9 mouse cellular contexts compared by ENCODE assay signal in the genomic region with DNA sequence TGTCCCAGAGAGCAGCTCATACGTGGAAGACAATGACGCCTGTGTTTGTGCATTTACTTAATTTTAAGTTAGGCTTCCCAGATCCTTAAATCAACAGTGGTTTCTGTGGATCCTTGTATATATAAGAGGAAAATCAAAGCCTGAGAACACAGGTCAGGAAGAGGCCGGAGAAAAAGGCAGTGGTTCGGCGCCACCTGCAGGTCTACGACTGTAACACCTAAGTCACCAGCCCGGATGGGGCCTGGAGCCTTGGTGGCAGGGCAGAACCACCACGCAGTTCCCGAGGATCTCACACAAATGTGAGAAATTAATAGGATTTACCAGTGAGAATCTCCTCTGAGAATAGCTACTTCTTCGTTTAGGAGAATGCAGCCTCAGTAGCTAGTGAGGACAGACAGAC.
DNase-seq lines count a peak whose midpoint lies in the region; ATAC-seq and TF ChIP-seq lines count a peak whose summit lies in the region.
"Had no signal": no experiment of that assay in that cellular context is flagged by ENCODE, and none has a peak within 500 bp of the region (broad histone marks: within the 10 kb centered on the region; RNA-seq: fewer than 3 reads in every experiment).

No protein-coding gene starts in this region.

- no peaks in the 10 kb centered on the region for H3K27me3 ChIP-seq in kidney, postnatal 0 days (ENCODE audit: insufficient read depth, low read length)
- no peaks in the 10 kb centered on the region for H3K27me3 ChIP-seq in kidney, embryonic 15.5 days
- no peaks in the 10 kb centered on the region for H3K27me3 ChIP-seq in MEL (ENCODE audit: control insufficient read depth in 1 of 2, insufficient read depth in 2 of 2, low read length in 2 of 2)
- no peaks in the 10 kb centered on the region for H3K27me3 ChIP-seq in forebrain, embryonic 14.5 days (replicated peaks; ENCODE audit: control insufficient read depth, insufficient read depth, low read length)
- no peaks in the 10 kb centered on the region for H3K27me3 ChIP-seq in liver, postnatal 0 days (ENCODE audit: insufficient read depth, low read length)
- H3K27me3 ChIP-seq: embryonic facial prominence, embryonic 12.5 days had no signal

- no peaks in the 10 kb centered on the region for H3K79me2 ChIP-seq in MEL (ENCODE audit: control insufficient read depth, insufficient read depth, low read length, poor library complexity)

- no peak for ATAC-seq in kidney, postnatal 0 days (replicated peaks; ENCODE audit: low FRiP score, low read depth)
- no peak for ATAC-seq in kidney, embryonic 15.5 days (replicated peaks; ENCODE audit: low FRiP score)
- ATAC-seq in forebrain, embryonic 14.5 days, result no peak
- ATAC-seq in liver, postnatal 0 days, result no peak
- ATAC-seq in megakaryocyte, adult 5-6 weeks (ENCODE audit: poor library complexity, severe bottlenecking), result no peak

- 21% methylated on average over 10 of the region's 10 CpGs for WGBS in kidney, postnatal 0 days
- 24% methylated on average over 10 of the region's 10 CpGs for WGBS in kidney, embryonic 15.5 days
- WGBS in forebrain, embryonic 14.5 days, result 18% methylated on average over 10 of the region's 10 CpGs
- 20% methylated on average over 10 of the region's 10 CpGs for WGBS in liver, postnatal 0 days (ENCODE audit: insufficient replicate concordance)

- H3K9me3 ChIP-seq in kidney, postnatal 0 days (replicated peaks; ENCODE audit: low read length), result no peaks in the 10 kb centered on the region
- H3K9me3 ChIP-seq in kidney, embryonic 15.5 days (replicated peaks), result no peaks in the 10 kb centered on the region
- no peaks in the 10 kb centered on the region for H3K9me3 ChIP-seq in MEL (replicated peaks; ENCODE audit: insufficient read depth, low read length)
- H3K9me3 ChIP-seq in forebrain, embryonic 14.5 days (replicated peaks; ENCODE audit: control insufficient read depth, low read length), result no peaks in the 10 kb centered on the region
- H3K9me3 ChIP-seq in liver, postnatal 0 days (ENCODE audit: low read length), result no peaks in the 10 kb centered on the region
- H3K9me3 ChIP-seq: embryonic facial prominence, embryonic 12.5 days had no signal

- H3K9ac ChIP-seq in kidney, postnatal 0 days (ENCODE audit: low read depth, low read length), result no peak overlapping the region
- H3K9ac ChIP-seq in kidney, embryonic 15.5 days, result no peak overlapping the region
- no peak overlapping the region for H3K9ac ChIP-seq in MEL (ENCODE audit: control insufficient read depth, low read depth, low read length, poor library complexity, severe bottlenecking)
- H3K9ac ChIP-seq in forebrain, embryonic 14.5 days (ENCODE audit: low read length), result no peak overlapping the region
- H3K9ac ChIP-seq in liver, postnatal 0 days (replicated peaks), result no peak overlapping the region
- H3K9ac ChIP-seq: embryonic facial prominence, embryonic 12.5 days had no signal

- TF ChIP-seq POLR2A in MEL (IDR thresholded peaks at IDR 0.05; ENCODE audit: control insufficient read depth in 1 of 2, insufficient read depth in 1 of 2, low read depth in 1 of 2, low read length in 2 of 2, poor library complexity in 1 of 2), result no peak

- no peak for TF ChIP-seq EP300 in MEL (IDR thresholded peaks at IDR 0.05; ENCODE audit: low read depth in 1 of 2, low read length in 2 of 2)
- TF ChIP-seq EP300 in liver, postnatal 0 days (IDR thresholded peaks at IDR 0.05; ENCODE audit: low read depth), result no peak

- peak; percentile 66 for TF ChIP-seq CTCF in kidney, postnatal 0 days (IDR thresholded peaks at IDR 0.05; ENCODE audit: low read depth)
- TF ChIP-seq CTCF in MEL (IDR thresholded peaks at IDR 0.05 in 2 of 3, conservative IDR thresholded peaks at IDR 0.05 in 1 of 3; ENCODE audit: control insufficient read depth in 1 of 3, insufficient read depth in 1 of 3, low read depth in 2 of 3, low read length in 3 of 3, poor library complexity in 1 of 3, severe bottlenecking in 1 of 3), result peak; percentile 4 to 35 (median 7); a peak in 3 of 6 replicates
- peak; percentile 51 for TF ChIP-seq CTCF in liver, postnatal 0 days (IDR thresholded peaks at IDR 0.05; ENCODE audit: low read depth)

- no peak overlapping the region for H3K27ac ChIP-seq in kidney, postnatal 0 days
- H3K27ac ChIP-seq in kidney, embryonic 15.5 days, result no peak overlapping the region
- H3K27ac ChIP-seq in MEL (ENCODE audit: control insufficient read depth, low read depth, low read length), result no peak overlapping the region
- H3K27ac ChIP-seq in forebrain, embryonic 14.5 days (ENCODE audit: low read depth, low read length), result no peak overlapping the region
- no peak overlapping the region for H3K27ac ChIP-seq in liver, postnatal 0 days (ENCODE audit: low read depth)
- H3K27ac ChIP-seq: embryonic facial prominence, embryonic 12.5 days had no signal

- no peak overlapping the region for H3K4me3 ChIP-seq in kidney, postnatal 0 days (replicated peaks; ENCODE audit: low read depth, low read length)
- no peak overlapping the region for H3K4me3 ChIP-seq in kidney, embryonic 15.5 days (replicated peaks)
- H3K4me3 ChIP-seq in MEL (ENCODE audit: control insufficient read depth in 1 of 2, insufficient read depth in 1 of 2, low read depth in 2 of 2, low read length in 2 of 2), result no peak overlapping the region
- H3K4me3 ChIP-seq in forebrain, embryonic 14.5 days (ENCODE audit: low read depth, low read length), result no peak overlapping the region
- H3K4me3 ChIP-seq in liver, postnatal 0 days (ENCODE audit: low read depth, low read length), result no peak overlapping the region
- H3K4me3 ChIP-seq: embryonic facial prominence, embryonic 12.5 days had no signal

- DNase-seq in kidney, postnatal 0 days (ENCODE audit: low spot score), result peak; percentile 40
- DNase-seq in MEL (ENCODE audit: low read depth, low spot score), result peak; percentile 1
- peak; percentile 87 for DNase-seq in brain, adult 2 months (ENCODE audit: low read depth, low spot score)
- DNase-seq in forebrain, embryonic 14.5 days (ENCODE audit: low spot score), result peak; percentile 72
- DNase-seq in liver, postnatal 0 days, result peak; percentile 21
- no peak for DNase-seq in gastrocnemius, postnatal 14 days

- intact Hi-C loops in gastrocnemius, postnatal 14 days (cut with DNase I; ENCODE audit: low total_unique reads), result no loop called here

- no peaks in the 10 kb centered on the region for H3K4me1 ChIP-seq in kidney, postnatal 0 days (replicated peaks; ENCODE audit: insufficient read depth, low read length)
- no peaks in the 10 kb centered on the region for H3K4me1 ChIP-seq in kidney, embryonic 15.5 days
- no peaks in the 10 kb centered on the region for H3K4me1 ChIP-seq in MEL (ENCODE audit: control insufficient read depth in 1 of 2, insufficient read depth in 2 of 2, low read length in 2 of 2)
- peaks cover 8% of the 10 kb centered on the region; the same call in 1 of the 2 replicates for H3K4me1 ChIP-seq in forebrain, embryonic 14.5 days (ENCODE audit: control insufficient read depth, insufficient read depth, low read length)
- H3K4me1 ChIP-seq in liver, postnatal 0 days (ENCODE audit: insufficient read depth), result no peaks in the 10 kb centered on the region
- H3K4me1 ChIP-seq: embryonic facial prominence, embryonic 12.5 days had no signal

- H3K36me3 ChIP-seq in kidney, postnatal 0 days (ENCODE audit: insufficient read depth, low read length), result no peaks in the 10 kb centered on the region
- H3K36me3 ChIP-seq in kidney, embryonic 15.5 days, result no peaks in the 10 kb centered on the region
- H3K36me3 ChIP-seq in MEL (ENCODE audit: control insufficient read depth in 1 of 2, insufficient read depth in 2 of 2, low read length in 2 of 2), result no peaks in the 10 kb centered on the region
- no peaks in the 10 kb centered on the region for H3K36me3 ChIP-seq in forebrain, embryonic 14.5 days (ENCODE audit: control insufficient read depth, insufficient read depth, low read length)
- H3K36me3 ChIP-seq in liver, postnatal 0 days (replicated peaks; ENCODE audit: insufficient read depth, low read length), result no peaks in the 10 kb centered on the region
- H3K36me3 ChIP-seq: embryonic facial prominence, embryonic 12.5 days had no signal

- TF ChIP-seq RAD21 in MEL (IDR thresholded peaks at IDR 0.05; ENCODE audit: low read depth, low read length), result no peak; the same call in 1 of the 2 replicates

- H3K4me2 ChIP-seq in kidney, postnatal 0 days (ENCODE audit: low read length), result no peak overlapping the region
- H3K4me2 ChIP-seq in kidney, embryonic 15.5 days, result no peak overlapping the region
- no peak overlapping the region for H3K4me2 ChIP-seq in forebrain, embryonic 14.5 days (ENCODE audit: low read length)
- no peak overlapping the region for H3K4me2 ChIP-seq in liver, postnatal 0 days (ENCODE audit: low read depth, low read length)
- H3K4me2 ChIP-seq: embryonic facial prominence, embryonic 12.5 days had no signal

TF ChIP-seq in MEL, 35 proteins besides CTCF, POLR2A, EP300 and RAD21:
- TF ChIP-seq USF1 (IDR thresholded peaks at IDR 0.05; ENCODE audit: low read depth, low read length) (no peak), CHD1 (IDR thresholded peaks at IDR 0.05; ENCODE audit: low read depth, low read length) (no peak), NELFE (IDR thresholded peaks at IDR 0.05; ENCODE audit: low read depth, low read length) (no peak), TAL1 (IDR thresholded peaks at IDR 0.05; ENCODE audit: low read length) (no peak), CHD2 (IDR thresholded peaks at IDR 0.05; ENCODE audit: low read length) (no peak), ETS1 (IDR thresholded peaks at IDR 0.05; ENCODE audit: low read depth, low read length) (no peak), TCF12 (IDR thresholded peaks at IDR 0.05; ENCODE audit: low read depth, low read length) (no peak), POLR2AphosphoS2 (IDR thresholded peaks at IDR 0.05; ENCODE audit: low read length) (no peak), MAFK (IDR thresholded peaks at IDR 0.05; ENCODE audit: borderline replicate concordance, low read depth, low read length) (no peak), ELF1 (IDR thresholded peaks at IDR 0.05; ENCODE audit: low read depth, low read length) (no peak), BHLHE40 (IDR thresholded peaks at IDR 0.05; ENCODE audit: borderline replicate concordance, low read depth, low read length) (no peak), HCFC1 (IDR thresholded peaks at IDR 0.05; ENCODE audit: low read depth, low read length) (no peak), GATA1 (IDR thresholded peaks at IDR 0.05; ENCODE audit: low read depth, low read length) (no peak), KAT2A (conservative IDR thresholded peaks at IDR 0.05; ENCODE audit: low read depth, low read length) (no peak), MEF2A (IDR thresholded peaks at IDR 0.05; ENCODE audit: extremely low read depth, insufficient replicate concordance, low read depth, low read length, poor library complexity, severe bottlenecking) (no peak), ZNF384 (IDR thresholded peaks at IDR 0.05; ENCODE audit: low read depth, low read length) (no peak), ZKSCAN1 (IDR thresholded peaks at IDR 0.05; ENCODE audit: low read depth, low read length) (no peak)

Comparison
In these comparisons a context has a peak if more than half of its experiments do, and no peak if none do; other contexts are left out.
1. CTCF ChIP-seq: peak in every context shown above with its lines; median percentile 66 in kidney, postnatal 0 days; 51 in liver, postnatal 0 days; 7 in MEL.